Mouse (Mus musculus) gastrocnemius, postnatal 14 days (tissue): ENCODE data around the gene Lrrtm4. TPM values are rescaled to one million over a fixed set of nuclear protein-coding genes. Genes with fewer than 3 reads are reported as not detected.

Source experiments
- DNase-seq: peaks from one replicate; pipeline ENCODE4 v3.0.0; 2021; ENCODE audit warnings: mixed read lengths
- intact Hi-C: fragments of 180-260 bp; cut with DNase I; formaldehyde crosslinking; loops from one replicate; pipeline ENCODE4 v1.15.1; 2025; ENCODE audit warnings: low total_unique reads
- long read RNA-seq, 2 experiments: library from polyadenylated mRNA; stranded (forward); transcript quantifications; one replicate each; pipeline ENCODE4 v2.0.0; 2021
- total RNA-seq, 2 experiments: library from RNA; stranded (reverse); gene quantifications; 2 replicates each; pipeline ENCODE4 v1.2.3; 2021

Lrrtm4 gene
- total RNA-seq, result under 1 TPM in 1 of 2 experiments, not detected in 1; 0.49 TPM
- long read RNA-seq, experiment 1, result 0 reads
- long read RNA-seq, experiment 2, result 0 reads

DNA sequence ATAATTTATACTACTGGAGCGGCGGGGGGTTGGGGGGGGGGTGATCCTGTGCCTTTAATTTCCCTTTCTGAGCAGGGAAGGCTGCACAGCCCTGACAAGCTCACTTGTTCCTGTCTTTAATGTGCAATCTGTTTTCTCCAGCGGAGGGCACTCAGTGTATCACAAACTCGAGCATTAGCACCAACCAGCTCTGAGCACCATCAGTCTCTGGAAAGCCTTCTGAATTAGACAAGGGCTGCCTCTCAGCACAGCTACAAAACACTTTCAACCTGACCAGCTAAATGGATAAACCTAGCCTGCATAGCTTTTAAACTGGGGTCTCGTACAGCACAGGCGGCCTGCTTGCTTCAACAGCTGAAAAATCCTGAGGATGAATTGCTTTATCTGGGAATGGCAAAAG lies at the start of gene Lrrtm4:
Lrrtm4 (plus strand) TSS at position 113 of the 400 bp plus-strand sequence.
- intact Hi-C loops, result no loop called here
- DNase-seq, result no peak

- intact Hi-C loops, result no loop called here
- no peak for DNase-seq
These were observed 648 bp downstream of the Lrrtm4 start for GRCm38 (mm10) chr6:80019189-80019860.

- no peak for DNase-seq
- intact Hi-C loops, result no loop called here
These were observed 1.2 kb downstream of the Lrrtm4 start for GRCm38 (mm10) chr6:80019861-80020230.

DNA sequence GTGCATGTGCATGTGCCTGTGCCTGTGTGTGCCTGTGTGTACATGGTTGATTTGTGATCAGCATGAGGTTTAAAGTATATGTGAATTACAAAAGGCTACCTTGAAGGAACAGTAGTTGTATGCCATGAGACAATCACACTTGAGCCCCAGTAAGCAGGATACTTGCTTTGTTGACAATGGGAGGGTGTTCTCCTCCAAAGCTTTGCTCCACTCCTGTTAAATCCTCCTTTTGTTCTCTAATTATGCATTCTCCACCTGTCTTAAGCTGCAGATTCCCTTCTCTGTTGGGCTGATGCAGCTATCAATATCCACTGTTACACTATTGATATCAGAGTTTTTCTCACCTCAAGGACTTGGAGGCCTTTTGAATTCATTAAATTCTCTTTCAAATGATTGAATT lies 38.2 kb downstream of the Lrrtm4 start:
- DNase-seq, result no peak
- intact Hi-C loops, result no loop called here

GRCm38 (mm10) chr6:80078001-80078400 lies 59.3 kb downstream of the Lrrtm4 start:
- intact Hi-C loops, result no loop called here
- no peak for DNase-seq

DNA sequence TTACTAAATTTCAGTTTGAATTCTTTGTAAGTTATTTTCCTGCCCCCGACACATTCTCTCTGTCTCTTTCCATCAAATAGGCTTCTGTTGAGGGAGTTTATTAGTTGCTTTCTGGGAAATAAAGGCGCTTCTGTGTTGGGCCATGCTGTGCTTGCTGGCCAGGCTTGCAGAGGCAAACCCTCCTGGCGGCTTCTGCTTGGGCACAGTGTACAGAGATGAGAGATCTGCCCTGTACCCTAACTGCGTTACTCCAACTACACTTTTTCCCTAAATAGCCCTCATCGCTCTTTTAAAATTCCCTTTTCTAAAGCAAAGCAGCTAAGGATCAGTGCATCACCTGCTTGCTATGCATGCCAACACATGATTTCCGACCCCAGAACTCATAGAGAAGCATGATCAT lies 60.6 kb downstream of the Lrrtm4 start:
- intact Hi-C loops, result no loop called here
- DNase-seq, result no peak

GRCm38 (mm10) chr6:80094909-80095308 lies 76.2 kb downstream of the Lrrtm4 start:
- no peak for DNase-seq
- intact Hi-C loops, result no loop called here

- DNase-seq, result no peak
- intact Hi-C loops, result no loop called here
These were observed 86.7 kb downstream of the Lrrtm4 start for GRCm38 (mm10) chr6:80105343-80105742.

DNA sequence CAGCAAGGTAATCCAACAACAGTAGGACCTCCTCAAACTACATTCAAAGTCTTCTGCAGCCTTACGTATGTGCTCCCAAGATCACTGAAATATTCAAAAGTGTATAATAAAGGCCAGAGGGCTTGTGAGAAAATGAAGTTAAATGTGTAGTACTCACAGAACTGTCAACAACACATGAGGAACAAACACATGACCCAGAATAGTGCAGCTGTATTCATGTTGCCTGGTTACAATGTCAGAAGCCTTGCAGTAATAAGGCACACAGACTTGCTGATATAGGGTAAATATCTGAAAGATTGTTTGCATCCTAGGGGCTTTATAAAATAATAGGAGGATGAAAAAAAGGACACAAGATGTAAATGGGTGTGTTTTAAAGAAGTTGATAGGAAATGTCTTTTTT lies 87.2 kb downstream of the Lrrtm4 start:
- intact Hi-C loops, result no loop called here
- no peak for DNase-seq

DNA sequence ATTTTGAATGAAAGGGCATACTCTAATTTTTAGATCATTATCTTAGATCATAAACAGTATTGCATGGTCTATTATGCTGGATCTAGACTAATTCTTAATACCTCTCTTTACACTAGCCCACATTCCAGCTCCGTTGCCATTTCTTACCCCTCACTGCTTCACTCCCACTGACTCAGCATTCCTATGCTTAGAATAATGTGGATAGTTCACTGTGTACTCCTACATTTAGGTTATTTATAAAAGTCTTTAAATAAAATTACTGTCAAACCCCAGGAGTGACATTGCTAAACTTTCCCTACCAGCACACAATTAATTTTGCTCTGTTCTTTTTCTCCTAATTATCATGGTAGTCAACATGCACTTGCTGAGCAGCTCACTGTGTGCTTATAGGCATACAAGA lies 107.7 kb downstream of the Lrrtm4 start:
- DNase-seq, result no peak
- intact Hi-C loops, result no loop called here

- intact Hi-C loops, result no loop called here
- DNase-seq, result no peak
These were observed 143.9 kb downstream of the Lrrtm4 start for GRCm38 (mm10) chr6:80162585-80162984.

DNA sequence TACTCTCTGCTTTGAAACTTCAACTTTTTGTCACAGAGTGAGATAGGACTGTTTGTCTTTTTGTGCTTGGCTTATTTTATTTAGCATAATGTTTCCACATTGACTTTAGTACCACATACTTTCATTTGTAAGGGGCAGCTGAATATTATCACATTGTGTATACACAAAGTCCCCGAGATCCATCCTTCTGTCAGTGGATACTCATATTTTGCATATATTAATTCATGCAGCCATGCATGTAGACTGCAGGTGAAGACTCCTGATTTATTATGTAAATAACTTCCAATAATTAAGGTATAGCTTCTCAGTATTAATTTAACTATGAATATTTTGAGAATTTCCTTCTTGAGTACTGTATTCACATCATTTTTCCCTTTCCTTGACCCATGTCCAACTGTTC lies 163.2 kb downstream of the Lrrtm4 start:
- intact Hi-C loops, result no loop called here
- no peak for DNase-seq

DNA sequence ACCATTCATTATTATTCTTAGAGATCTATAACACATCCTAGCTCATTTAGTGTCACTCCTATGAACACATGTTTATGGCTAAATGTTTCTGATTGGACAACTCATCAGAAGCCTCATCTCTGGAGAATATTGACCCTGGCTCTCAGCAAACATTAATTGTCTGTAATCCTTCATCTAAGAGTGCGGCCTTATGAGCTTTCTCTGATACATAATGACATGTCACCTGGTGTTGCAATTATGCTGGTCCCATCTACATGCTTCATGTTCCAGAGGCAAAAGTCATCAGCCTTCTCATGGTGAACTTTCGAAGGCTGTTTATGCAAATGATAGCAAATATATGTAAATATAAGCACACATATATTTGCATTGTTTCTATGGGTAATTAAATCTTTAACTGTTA lies 163.7 kb downstream of the Lrrtm4 start:
- no peak for DNase-seq
- intact Hi-C loops, result no loop called here

GRCm38 (mm10) chr6:80185489-80186113 lies 166.9 kb downstream of the Lrrtm4 start:
- no peak for DNase-seq
- intact Hi-C loops, result no loop called here

GRCm38 (mm10) chr6:80186791-80187190 lies 168.1 kb downstream of the Lrrtm4 start:
- intact Hi-C loops, result no loop called here

DNA sequence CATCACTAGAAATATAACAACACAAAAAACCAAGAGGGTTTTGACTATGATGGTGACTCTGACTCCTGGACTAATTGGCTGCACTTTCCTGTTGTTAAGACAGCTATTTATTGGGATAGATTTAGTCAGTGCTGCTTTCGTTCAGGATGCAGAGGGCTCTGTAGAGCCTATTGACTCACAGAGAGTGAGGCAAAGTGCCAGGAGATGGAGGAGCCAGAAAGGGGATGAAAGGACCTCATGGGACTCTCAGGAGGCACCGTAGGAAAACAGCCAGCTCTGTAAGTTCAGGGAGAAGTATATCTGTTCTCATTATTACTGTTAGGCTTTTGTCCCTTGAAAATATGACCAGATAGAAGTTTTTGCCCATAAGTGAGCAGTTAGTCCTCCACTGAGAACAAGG lies 190.8 kb downstream of the Lrrtm4 start:
- intact Hi-C loops, result no loop called here
- no peak for DNase-seq

More at GRCm38 (mm10) chr6:80186791-80187190, 168.1 kb downstream of the Lrrtm4 start:
- no peak for DNase-seq

- intact Hi-C loops, result no loop called here
- no peak for DNase-seq
These were observed 191.6 kb downstream of the Lrrtm4 start for GRCm38 (mm10) chr6:80210281-80210680.

DNA sequence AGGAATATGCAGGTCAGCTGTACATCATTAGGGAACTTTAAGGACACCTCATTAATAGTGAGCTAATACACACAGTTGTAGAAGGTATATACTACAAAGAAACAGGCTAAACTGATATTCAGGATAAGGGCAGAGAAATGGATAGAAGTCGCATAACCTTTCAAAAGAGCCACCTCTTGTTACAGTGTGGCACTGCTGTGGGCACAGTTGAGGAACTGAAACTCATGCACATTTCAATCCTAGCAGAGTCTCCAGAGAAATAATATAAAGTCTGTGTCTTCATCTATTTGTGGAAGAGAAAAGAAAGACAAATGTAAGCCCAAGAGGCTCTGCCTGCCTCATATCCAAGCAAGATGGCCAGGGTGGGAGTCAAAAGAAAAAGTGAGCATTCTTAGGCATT lies 242.9 kb downstream of the Lrrtm4 start:
- no peak for DNase-seq
- intact Hi-C loops, result no loop called here

GRCm38 (mm10) chr6:80263972-80264371 lies 245.3 kb downstream of the Lrrtm4 start:
- DNase-seq, result no peak
- intact Hi-C loops, result no loop called here

DNA sequence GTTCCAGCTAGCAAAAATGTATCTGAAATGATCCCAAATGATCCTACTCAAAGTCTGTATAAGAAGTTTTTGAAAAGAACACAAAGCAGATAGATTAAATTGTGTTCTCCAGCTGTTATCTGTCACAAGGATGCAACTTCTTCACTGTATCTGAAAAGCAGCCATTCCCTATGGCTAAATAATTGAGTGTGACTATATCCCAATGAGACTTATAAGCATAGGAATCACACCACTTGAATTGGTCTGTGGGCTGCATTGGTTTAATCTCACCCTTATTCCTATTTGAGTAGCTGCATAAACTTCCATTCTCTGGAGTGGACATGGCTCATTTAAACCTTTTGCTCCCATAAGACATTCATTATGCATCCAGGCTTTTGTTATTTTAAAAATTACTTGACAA lies 245.9 kb downstream of the Lrrtm4 start:
- intact Hi-C loops, result no loop called here
- no peak for DNase-seq

GRCm38 (mm10) chr6:80265746-80266145 lies 247.1 kb downstream of the Lrrtm4 start:
- DNase-seq, result no peak
- intact Hi-C loops, result no loop called here
